Mouse (Mus musculus) layer of hippocampus, postnatal 25 days (tissue): ENCODE data around the gene Naa80. TPM values are rescaled to one million over a fixed set of nuclear protein-coding genes. Genes with fewer than 3 reads are reported as not detected.
A peak's percentile ranks its signal among the peaks of the same experiment; 100 is the strongest.

Source experiments
- DNase-seq, 2 experiments: peaks; one replicate each; pipeline ENCODE4 v3.0.0; 2022; ENCODE audit warnings: mixed read lengths in 2 of 2, low spot score in 1 of 2; ENCODE audit errors: extremely low spot score in 1 of 2
- total RNA-seq, 2 experiments: library from RNA; stranded (reverse); gene quantifications; 2 replicates each; pipeline ENCODE4 v1.2.3; 2021

Gene Naa80
- total RNA-seq, 2 experiments from 2014 or later: 11.3 to 13.3 TPM

- no peak for DNase-seq
These were observed 53.2 kb downstream of the Naa80 start for GRCm38 (mm10) chr9:107631861-107632260.

- DNase-seq: no peak
These were observed 53.8 kb downstream of the Naa80 start for GRCm38 (mm10) chr9:107632478-107632877.

GRCm38 (mm10) chr9:107633091-107633660 lies 54.5 kb downstream of the Naa80 start:
- peak; percentile 60 to 65 for DNase-seq

Other genes starting within 250 kb of the Naa80 start
- 10 to 100 TPM; 16.5 to 18.2 TPM for gene Hemk1, start 240.5 kb upstream of the Naa80 start, total RNA-seq
- gene 6430571L13Rik, start 238.3 kb upstream of the Naa80 start, total RNA-seq: 1 to 10 TPM; 2.1 to 2.3 TPM
- gene Cacna2d2, start 179.3 kb upstream of the Naa80 start, total RNA-seq: 10 to 100 TPM; 16.8 to 21.2 TPM
- 10 to 100 TPM; 38.1 to 41.0 TPM for gene Tmem115, start 44.9 kb upstream of the Naa80 start, total RNA-seq
- 10 to 100 TPM; 16.4 to 18.5 TPM for gene Cyb561d2, start 36.7 kb upstream of the Naa80 start, total RNA-seq
- gene Nprl2, start 36.7 kb upstream of the Naa80 start, total RNA-seq: 10 to 100 TPM; 42.4 to 44.9 TPM
- 1 to 10 TPM; 4.7 to 5.2 TPM for gene Zmynd10, start 31.6 kb upstream of the Naa80 start, total RNA-seq
- gene Rassf1, start 27.3 kb upstream of the Naa80 start, total RNA-seq: 10 to 100 TPM; 16.1 to 16.3 TPM
- 10 to 100 TPM; 71.1 to 76.0 TPM for gene Tusc2, start 15.6 kb upstream of the Naa80 start, total RNA-seq
- 10 to 100 TPM; 13.2 to 17.8 TPM for gene Hyal2, start 10.9 kb upstream of the Naa80 start, total RNA-seq
- gene Hyal1, start 2.0 kb upstream of the Naa80 start, total RNA-seq: 1 to 10 TPM; 6.4 to 8.0 TPM
- 1 to 10 TPM; 1.4 to 1.9 TPM for gene Hyal3, start 1.9 kb downstream of the Naa80 start, total RNA-seq
- 10 to 100 TPM; 11.8 to 16.8 TPM for gene Ifrd2, start 8.8 kb downstream of the Naa80 start, total RNA-seq
- 1 to 10 TPM; 2.2 to 2.7 TPM for gene Sema3b, start 30.3 kb downstream of the Naa80 start, total RNA-seq
- 100 to 1,000 TPM; 208 to 223 TPM for gene Gnai2, start 56.5 kb downstream of the Naa80 start, total RNA-seq
- 10 to 100 TPM; 57.8 to 66.2 TPM for gene Slc38a3, start 90.6 kb downstream of the Naa80 start, total RNA-seq
- gene Gnat1, start 100.8 kb downstream of the Naa80 start, total RNA-seq: not detected
- 1 to 10 TPM; 2.9 to 4.2 TPM for gene Sema3f, start 131.6 kb downstream of the Naa80 start, total RNA-seq
- 100 to 1,000 TPM; 117 to 159 TPM for gene Rbm5, start 192.1 kb downstream of the Naa80 start, total RNA-seq